Mouse (Mus musculus): ENCODE results near the gene Tln2. TPM values are rescaled to one million over a fixed set of nuclear protein-coding genes. Genes with fewer than 3 reads are reported as not detected.

Gene Tln2
- polyA plus RNA-seq, 1 experiment from 2014 or later: 66.6 TPM

DNA sequence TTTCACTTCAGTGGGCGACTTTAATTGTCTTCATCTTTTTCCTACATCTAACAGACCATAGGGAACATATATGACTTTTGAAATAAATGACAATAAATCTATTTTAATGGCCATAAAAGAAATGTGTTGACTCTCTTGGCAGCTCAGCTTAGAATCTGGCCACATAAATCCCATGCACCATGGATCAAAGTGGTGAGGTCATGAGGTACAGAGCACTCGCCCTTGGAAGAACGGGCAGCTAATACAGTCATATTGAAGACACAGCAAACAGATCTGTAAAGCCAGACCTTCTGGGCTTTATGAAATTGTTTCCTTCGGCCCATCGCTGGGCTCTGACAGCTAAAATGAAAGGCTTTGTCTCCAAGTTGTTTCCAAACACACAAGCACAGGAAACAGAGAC is 26.2 kb downstream of the Tln2 start:
- H3K27ac ChIP-seq (ENCODE audit: low read depth, low read length): peak overlapping the region; percentile 23; the same call in 1 of the 2 replicates
- no peak for ATAC-seq (ENCODE audit: low read depth)
- H3K4me2 ChIP-seq (ENCODE audit: low read depth, low read length): no peak overlapping the region
- no peak overlapping the region for H3K9ac ChIP-seq (replicated peaks; ENCODE audit: low read depth, low read length)
- H3K36me3 ChIP-seq (ENCODE audit: control insufficient read depth, insufficient read depth, low read length): no peaks in the 10 kb centered on the region
- no peaks in the 10 kb centered on the region for H3K9me3 ChIP-seq (ENCODE audit: control insufficient read depth, low read length)
- WGBS: 58% methylated on average over 5 of the region's 5 CpGs
- H3K27me3 ChIP-seq (ENCODE audit: control insufficient read depth, insufficient read depth, low read length): no peaks in the 10 kb centered on the region
- peaks cover 4% of the 10 kb centered on the region; the same call in 1 of the 2 replicates for H3K4me1 ChIP-seq (ENCODE audit: control insufficient read depth, insufficient read depth, low read length)
- no peak overlapping the region for H3K4me3 ChIP-seq (ENCODE audit: low read depth, low read length)

DNA sequence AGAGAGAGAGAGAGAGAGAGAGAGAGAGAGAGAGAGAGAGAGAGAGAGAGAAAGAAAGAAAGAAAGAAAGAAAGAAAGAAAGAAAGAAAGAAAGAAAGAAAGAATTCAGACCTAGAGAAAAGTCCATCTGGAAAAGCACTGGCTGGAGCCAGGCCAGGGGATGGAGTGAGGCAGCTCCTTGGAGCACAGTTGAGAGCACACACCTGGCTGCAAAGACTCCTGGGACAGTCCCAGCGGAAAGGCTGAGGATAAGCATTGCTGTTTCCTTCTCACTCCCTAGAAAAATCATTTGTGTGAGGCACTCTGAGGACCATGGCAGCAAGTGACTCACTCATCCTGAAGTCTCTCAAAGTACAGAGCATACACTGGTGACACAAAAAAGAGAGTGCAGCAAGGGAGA is 26.9 kb downstream of the Tln2 start:
- H3K9ac ChIP-seq (replicated peaks; ENCODE audit: low read depth, low read length): no peak overlapping the region
- ATAC-seq (ENCODE audit: low read depth): no peak
- H3K9me3 ChIP-seq (ENCODE audit: control insufficient read depth, low read length): no peaks in the 10 kb centered on the region
- H3K27ac ChIP-seq (ENCODE audit: low read depth, low read length): no peak overlapping the region
- H3K4me2 ChIP-seq (ENCODE audit: low read depth, low read length): no peak overlapping the region
- 77% methylated on average over 1 of the region's 1 CpGs for WGBS
- H3K4me1 ChIP-seq (ENCODE audit: control insufficient read depth, insufficient read depth, low read length): peaks cover 4% of the 10 kb centered on the region; the same call in 1 of the 2 replicates
- no peak overlapping the region for H3K4me3 ChIP-seq (ENCODE audit: low read depth, low read length)
- H3K27me3 ChIP-seq (ENCODE audit: control insufficient read depth, insufficient read depth, low read length): no peaks in the 10 kb centered on the region
- no peaks in the 10 kb centered on the region for H3K36me3 ChIP-seq (ENCODE audit: control insufficient read depth, insufficient read depth, low read length)

DNA sequence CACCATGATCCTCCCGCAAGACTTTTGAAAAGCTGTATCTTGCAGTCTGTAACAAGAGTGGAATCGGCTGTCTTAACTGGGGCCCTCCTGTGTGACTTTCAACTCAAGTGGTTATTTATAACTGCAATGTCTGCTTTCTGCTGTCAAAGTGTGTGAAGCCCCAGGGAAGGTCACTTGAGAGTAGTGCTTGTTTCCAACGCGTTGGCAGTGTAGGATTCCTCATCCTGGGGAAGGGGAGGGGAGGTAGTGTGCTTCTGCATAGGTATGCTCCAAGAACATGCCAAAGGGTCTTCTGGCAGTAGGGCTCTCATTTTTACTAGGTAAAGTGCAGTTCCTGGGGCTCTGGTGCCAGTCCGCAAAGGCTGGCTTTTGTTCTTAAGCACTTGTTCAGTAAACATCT is 29.9 kb downstream of the Tln2 start:
- Histone ChIP-seq H3K9me3 (ENCODE audit: control insufficient read depth, low read length) (no peaks in the 10 kb centered on the region), H3K36me3 (ENCODE audit: control insufficient read depth, insufficient read depth, low read length) (no peaks in the 10 kb centered on the region), H3K4me2 (ENCODE audit: low read depth, low read length) (no peak overlapping the region), H3K27ac (ENCODE audit: low read depth, low read length) (no peak overlapping the region), H3K4me3 (ENCODE audit: low read depth, low read length) (no peak overlapping the region), H3K9ac (replicated peaks; ENCODE audit: low read depth, low read length) (no peak overlapping the region), H3K4me1 (ENCODE audit: control insufficient read depth, insufficient read depth, low read length) (peaks cover 4% of the 10 kb centered on the region; the same call in 1 of the 2 replicates), H3K27me3 (ENCODE audit: control insufficient read depth, insufficient read depth, low read length) (no peaks in the 10 kb centered on the region)
- WGBS: 72% methylated on average over 5 of the region's 5 CpGs
- no peak for ATAC-seq (ENCODE audit: low read depth)

DNA sequence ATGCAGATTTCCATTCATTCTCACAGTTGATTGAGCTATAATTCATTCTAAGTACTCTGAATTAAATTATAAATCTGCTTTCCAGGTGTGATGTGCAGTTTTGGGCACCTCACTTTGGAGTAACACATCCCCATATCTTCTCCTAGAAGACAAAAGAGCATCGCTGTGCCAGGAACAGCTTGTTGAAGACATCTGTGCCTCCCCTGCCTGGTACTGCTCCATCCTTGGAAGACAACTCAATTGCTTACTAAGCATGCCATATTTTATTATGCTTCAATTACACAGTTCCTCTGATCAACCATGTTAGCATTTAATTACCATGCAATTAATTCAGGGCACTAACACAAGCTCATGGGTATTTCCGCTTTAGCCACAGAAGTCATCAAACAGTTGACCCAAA is 31.8 kb downstream of the Tln2 start:
- Histone ChIP-seq H3K4me1 (ENCODE audit: control insufficient read depth, insufficient read depth, low read length) (no peaks in the 10 kb centered on the region), H3K27ac (ENCODE audit: low read depth, low read length) (no peak overlapping the region), H3K36me3 (ENCODE audit: control insufficient read depth, insufficient read depth, low read length) (no peaks in the 10 kb centered on the region), H3K4me2 (ENCODE audit: low read depth, low read length) (no peak overlapping the region), H3K9me3 (ENCODE audit: control insufficient read depth, low read length) (no peaks in the 10 kb centered on the region), H3K27me3 (ENCODE audit: control insufficient read depth, insufficient read depth, low read length) (no peaks in the 10 kb centered on the region), H3K9ac (replicated peaks; ENCODE audit: low read depth, low read length) (no peak overlapping the region), H3K4me3 (ENCODE audit: low read depth, low read length) (no peak overlapping the region)
- ATAC-seq (ENCODE audit: low read depth): no peak
- WGBS: 73% methylated on average over 2 of the region's 2 CpGs

DNA sequence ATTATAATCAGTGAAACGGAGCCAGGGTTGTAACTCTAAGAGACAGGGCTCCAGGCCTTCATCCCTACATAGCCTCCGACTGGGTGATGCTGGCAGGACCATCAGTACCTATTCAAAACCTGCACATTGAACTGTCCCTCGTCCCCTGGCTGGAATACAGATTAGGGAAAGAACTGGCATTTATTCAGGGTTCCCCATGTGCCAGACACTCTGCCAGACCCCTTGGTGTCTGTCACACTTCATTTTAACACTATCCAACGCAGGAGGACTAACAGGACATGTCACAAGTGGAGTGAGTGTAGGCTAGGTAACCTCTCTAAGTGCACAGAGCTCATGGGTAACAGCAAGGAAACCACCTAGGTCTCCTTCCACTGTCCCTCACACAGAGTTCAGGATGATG is 37.8 kb downstream of the Tln2 start:
- no peak for ATAC-seq (ENCODE audit: low read depth)
- WGBS: 66% methylated on average over 4 of the region's 4 CpGs
- Histone ChIP-seq H3K9me3 (ENCODE audit: control insufficient read depth, low read length) (no peaks in the 10 kb centered on the region), H3K27ac (ENCODE audit: low read depth, low read length) (no peak overlapping the region), H3K36me3 (ENCODE audit: control insufficient read depth, insufficient read depth, low read length) (no peaks in the 10 kb centered on the region), H3K9ac (replicated peaks; ENCODE audit: low read depth, low read length) (no peak overlapping the region), H3K27me3 (ENCODE audit: control insufficient read depth, insufficient read depth, low read length) (no peaks in the 10 kb centered on the region), H3K4me2 (ENCODE audit: low read depth, low read length) (no peak overlapping the region), H3K4me3 (ENCODE audit: low read depth, low read length) (no peak overlapping the region), H3K4me1 (ENCODE audit: control insufficient read depth, insufficient read depth, low read length) (no peaks in the 10 kb centered on the region)

DNA sequence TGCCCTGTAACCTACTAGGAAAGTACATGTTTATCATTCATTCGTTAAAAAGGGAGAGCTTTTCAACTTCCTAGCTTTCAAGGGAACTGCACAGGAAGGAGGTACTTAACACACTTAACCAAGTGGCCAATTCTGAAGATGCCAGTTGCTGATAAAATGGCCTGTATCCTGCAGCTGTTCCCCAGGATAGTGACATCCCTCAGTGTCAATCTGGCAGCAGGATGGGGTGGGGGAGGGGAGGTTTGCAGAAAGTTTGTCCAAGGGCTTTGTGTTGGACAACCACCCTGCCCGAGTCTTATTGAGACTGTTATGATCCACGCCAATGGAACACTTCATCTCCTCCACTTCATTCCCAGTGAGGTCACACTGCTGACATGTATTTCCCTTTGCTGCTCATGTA is 50.0 kb downstream of the Tln2 start:
- Histone ChIP-seq H3K27me3 (ENCODE audit: control insufficient read depth, insufficient read depth, low read length) (no peaks in the 10 kb centered on the region), H3K9ac (replicated peaks; ENCODE audit: low read depth, low read length) (no peak overlapping the region), H3K36me3 (ENCODE audit: control insufficient read depth, insufficient read depth, low read length) (no peaks in the 10 kb centered on the region), H3K4me1 (ENCODE audit: control insufficient read depth, insufficient read depth, low read length) (no peaks in the 10 kb centered on the region), H3K4me2 (ENCODE audit: low read depth, low read length) (no peak overlapping the region), H3K27ac (ENCODE audit: low read depth, low read length) (no peak overlapping the region), H3K4me3 (ENCODE audit: low read depth, low read length) (no peak overlapping the region), H3K9me3 (ENCODE audit: control insufficient read depth, low read length) (no peaks in the 10 kb centered on the region)
- 70% methylated on average over 3 of the region's 3 CpGs for WGBS
- no peak for ATAC-seq (ENCODE audit: low read depth)

DNA sequence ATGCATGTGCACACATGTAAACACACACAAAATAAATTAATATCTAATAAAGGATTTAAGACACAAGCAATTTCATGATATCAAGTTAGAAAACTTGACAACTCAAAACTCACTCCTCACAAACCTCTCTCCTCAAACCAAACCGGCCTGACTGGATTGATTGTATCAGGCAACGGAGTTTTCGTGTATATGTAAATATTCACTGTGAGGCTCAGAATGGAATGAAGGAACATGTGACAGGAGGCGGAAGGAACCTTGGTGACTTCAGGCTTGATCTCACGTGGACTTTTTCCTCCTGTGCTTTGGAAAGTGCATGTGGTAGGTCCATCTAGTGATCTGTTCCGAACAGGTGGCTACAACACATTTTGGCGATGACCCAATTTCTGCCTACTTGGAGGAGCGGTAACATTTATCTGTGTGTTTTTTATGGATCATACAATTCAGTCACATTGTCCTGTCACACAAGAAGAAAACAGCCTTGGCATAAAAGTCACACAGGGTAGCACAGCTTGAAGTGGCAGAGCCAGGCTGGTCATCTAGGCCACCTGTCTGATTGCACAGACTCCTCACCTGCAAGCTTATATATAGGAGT is 54.7 kb downstream of the Tln2 start:
- no peaks in the 10 kb centered on the region for H3K36me3 ChIP-seq (ENCODE audit: control insufficient read depth, insufficient read depth, low read length)
- H3K9me3 ChIP-seq (ENCODE audit: control insufficient read depth, low read length): no peaks in the 10 kb centered on the region
- no peak overlapping the region for H3K9ac ChIP-seq (replicated peaks; ENCODE audit: low read depth, low read length)
- H3K4me2 ChIP-seq (ENCODE audit: low read depth, low read length): no peak overlapping the region
- WGBS: 93% methylated on average over 8 of the region's 8 CpGs
- no peak overlapping the region for H3K4me3 ChIP-seq (ENCODE audit: low read depth, low read length)
- no peak for ATAC-seq (ENCODE audit: low read depth)
- H3K4me1 ChIP-seq (ENCODE audit: control insufficient read depth, insufficient read depth, low read length): no peaks in the 10 kb centered on the region
- H3K27me3 ChIP-seq (ENCODE audit: control insufficient read depth, insufficient read depth, low read length): no peaks in the 10 kb centered on the region
- no peak overlapping the region for H3K27ac ChIP-seq (ENCODE audit: low read depth, low read length)

DNA sequence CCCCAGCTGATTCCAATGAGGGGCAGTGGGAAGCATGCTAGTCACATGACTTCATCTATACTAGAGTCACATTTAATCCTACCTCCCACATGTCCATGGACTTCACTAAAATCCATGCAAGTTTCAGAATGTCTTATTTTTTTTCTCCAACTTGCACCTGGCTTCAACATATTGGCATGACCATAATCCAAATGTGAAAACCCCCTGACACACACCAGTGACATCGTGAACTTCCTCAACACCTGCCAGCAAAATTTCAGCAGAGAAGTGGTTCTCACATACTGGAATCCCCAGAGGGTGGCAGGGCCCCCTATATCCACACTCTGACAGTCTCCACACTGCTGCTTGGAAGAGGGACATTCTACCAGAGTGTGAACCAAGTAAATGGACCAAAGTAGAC is 57.7 kb downstream of the Tln2 start:
- ATAC-seq (ENCODE audit: low read depth): no peak
- WGBS: 84% methylated on average over 1 of the region's 1 CpGs

DNA sequence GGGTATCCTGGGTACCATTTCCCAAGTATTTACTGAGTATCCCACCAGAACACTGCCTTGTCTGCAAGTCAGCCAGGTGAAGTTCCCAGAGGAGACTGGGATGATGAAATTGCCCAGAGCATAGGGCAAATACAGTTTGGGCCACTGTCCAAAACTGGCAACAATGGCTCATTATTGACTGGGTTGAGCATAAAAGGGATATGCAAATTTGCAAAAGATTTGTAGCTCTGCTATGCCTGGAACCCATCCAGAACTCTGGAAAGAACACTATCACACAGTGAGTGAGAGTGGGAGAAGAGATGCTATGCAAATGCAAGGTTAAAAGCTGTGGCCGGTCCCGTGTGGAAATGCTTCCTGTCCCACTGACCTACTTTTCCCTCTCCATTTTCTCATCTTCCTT is 63.1 kb downstream of the Tln2 start:
- Histone ChIP-seq H3K4me2 (ENCODE audit: low read depth, low read length) (no peak overlapping the region), H3K27ac (ENCODE audit: low read depth, low read length) (peak overlapping the region; percentile 10; the same call in 1 of the 2 replicates), H3K4me1 (ENCODE audit: control insufficient read depth, insufficient read depth, low read length) (peaks cover 5% of the 10 kb centered on the region; the same call in 1 of the 2 replicates), H3K9ac (replicated peaks; ENCODE audit: low read depth, low read length) (no peak overlapping the region), H3K36me3 (ENCODE audit: control insufficient read depth, insufficient read depth, low read length) (no peaks in the 10 kb centered on the region), H3K9me3 (ENCODE audit: control insufficient read depth, low read length) (no peaks in the 10 kb centered on the region), H3K4me3 (ENCODE audit: low read depth, low read length) (no peak overlapping the region), H3K27me3 (ENCODE audit: control insufficient read depth, insufficient read depth, low read length) (no peaks in the 10 kb centered on the region)
- peak; percentile 44 for ATAC-seq (ENCODE audit: low read depth)
- 42% methylated on average over 2 of the region's 2 CpGs for WGBS

More for the DNA sequence above, 57.7 kb downstream of the Tln2 start:
- H3K4me1 ChIP-seq (ENCODE audit: control insufficient read depth, insufficient read depth, low read length): peaks cover 5% of the 10 kb centered on the region; the same call in 1 of the 2 replicates
- no peaks in the 10 kb centered on the region for H3K27me3 ChIP-seq (ENCODE audit: control insufficient read depth, insufficient read depth, low read length)
- H3K4me2 ChIP-seq (ENCODE audit: low read depth, low read length): no peak overlapping the region
- H3K9ac ChIP-seq (replicated peaks; ENCODE audit: low read depth, low read length): no peak overlapping the region
- H3K4me3 ChIP-seq (ENCODE audit: low read depth, low read length): no peak overlapping the region
- no peaks in the 10 kb centered on the region for H3K36me3 ChIP-seq (ENCODE audit: control insufficient read depth, insufficient read depth, low read length)
- no peaks in the 10 kb centered on the region for H3K9me3 ChIP-seq (ENCODE audit: control insufficient read depth, low read length)
- no peak overlapping the region for H3K27ac ChIP-seq (ENCODE audit: low read depth, low read length)
